In genomic region chr11:69443328-69443727, GRCm38 (mm10) we compare ENCODE assay signal across 12 mouse cellular contexts. TPM values are rescaled to one million over a fixed set of nuclear protein-coding genes. Genes with fewer than 3 reads are reported as not detected.
A peak's percentile ranks its signal among the peaks of the same experiment; 100 is the strongest.
DNase-seq lines count a peak whose midpoint lies in the region; ATAC-seq and TF ChIP-seq lines count a peak whose summit lies in the region.
"Had no signal": no experiment of that assay in that cellular context is flagged by ENCODE, and none has a peak within 500 bp of the region (broad histone marks: within the 10 kb centered on the region; RNA-seq: fewer than 3 reads in every experiment).

No protein-coding gene starts in this region.

- 30% methylated on average over 5 of the region's 5 CpGs for WGBS in heart, adult 2 months
- WGBS in intestine, embryonic 15.5 days = 9% methylated on average over 5 of the region's 5 CpGs

- H3K27ac ChIP-seq in heart, adult 2 months = peak overlapping the region; percentile 48
- peak overlapping the region; percentile 55 for H3K27ac ChIP-seq in intestine, embryonic 15.5 days
- H3K27ac ChIP-seq: liver, embryonic 14.5 days had no signal

- H3K9ac ChIP-seq in heart, adult 2 months (ENCODE audit: low read depth, low read length) = no peak overlapping the region
- no peak overlapping the region for H3K9ac ChIP-seq in intestine, embryonic 15.5 days
- H3K9ac ChIP-seq: liver, embryonic 14.5 days had no signal

- no peaks in the 10 kb centered on the region for H3K9me3 ChIP-seq in intestine, embryonic 15.5 days
- H3K9me3 ChIP-seq: G1E had no signal

- no peak for TF ChIP-seq CTCF in heart, adult 2 months (IDR thresholded peaks at IDR 0.05)

- H3K79me2 ChIP-seq in heart, adult 2 months (replicated peaks; ENCODE audit: control insufficient read depth, insufficient read depth, low read length) = no peaks in the 10 kb centered on the region
- no peaks in the 10 kb centered on the region for H3K79me2 ChIP-seq in myocyte (ENCODE audit: control insufficient read depth, insufficient read depth)

- 0 out of 2 replicates have a peak, but pooled peaks have one; percentile 66 for TF ChIP-seq EP300 in heart, adult 2 months (IDR thresholded peaks at IDR 0.05; ENCODE audit: insufficient read depth, low read depth, low read length)

- peaks cover 4% of the 10 kb centered on the region for H3K4me1 ChIP-seq in heart, adult 2 months (ENCODE audit: control insufficient read depth, insufficient read depth, low read length)
- peaks cover 10% of the 10 kb centered on the region for H3K4me1 ChIP-seq in intestine, embryonic 15.5 days (replicated peaks)

- no peaks in the 10 kb centered on the region for H3K27me3 ChIP-seq in heart, adult 2 months (ENCODE audit: control insufficient read depth, insufficient read depth, low read length)
- H3K27me3 ChIP-seq in intestine, embryonic 15.5 days (replicated peaks) = no peaks in the 10 kb centered on the region
- no peaks in the 10 kb centered on the region for H3K27me3 ChIP-seq in myocyte (ENCODE audit: control insufficient read depth, insufficient read depth, insufficient read length)

- intact Hi-C loops in heart, adult 2 months (cut with DNase I) = no loop called here
- intact Hi-C loops in heart, postnatal 25 days (cut with DNase I) = no loop called here

- no peak overlapping the region for H3ac ChIP-seq in myocyte (ENCODE audit: control insufficient read depth, insufficient read length)

- H3K4me2 ChIP-seq in intestine, embryonic 15.5 days (replicated peaks) = no peak overlapping the region
- H3K4me2 ChIP-seq in myocyte (ENCODE audit: low read depth) = no peak overlapping the region

- DNase-seq in heart, adult 2 months = peak; percentile 42 to 43
- DNase-seq in heart, postnatal 25 days (ENCODE audit: low spot score) = no peak
- peak; percentile 62 for DNase-seq in adrenal gland, postnatal 14 days
- DNase-seq in cerebellum, postnatal 36 days = no peak
- no peak for DNase-seq in thymus, postnatal 10 days (ENCODE audit: low spot score in 2 of 2)
- DNase-seq: cerebellum, adult 8-10 months had no signal

- peak; percentile 94 for ATAC-seq in intestine, embryonic 15.5 days
- ATAC-seq in granulocyte monocyte progenitor cell, adult 5-6 weeks (replicated peaks; ENCODE audit: poor library complexity, severe bottlenecking) = no peak
- ATAC-seq: inflammation-experienced regulatory T-cells, adult 6 months had no signal

- no peak for TF ChIP-seq POLR2A in heart, adult 2 months (IDR thresholded peaks at IDR 0.05; ENCODE audit: insufficient read depth, low read depth, low read length)
- no peak for TF ChIP-seq POLR2A in myocyte (IDR thresholded peaks at IDR 0.05; ENCODE audit: insufficient read length, low read depth)

- H3K36me3 ChIP-seq in heart, adult 2 months (ENCODE audit: control insufficient read depth, insufficient read depth, low read length) = no peaks in the 10 kb centered on the region
- H3K36me3 ChIP-seq in intestine, embryonic 15.5 days = no peaks in the 10 kb centered on the region
- H3K36me3 ChIP-seq in myocyte (ENCODE audit: control insufficient read depth, insufficient read depth) = no peaks in the 10 kb centered on the region
- H3K36me3 ChIP-seq: G1E had no signal

- no peak overlapping the region for H3K4me3 ChIP-seq in heart, adult 2 months
- no peak overlapping the region for H3K4me3 ChIP-seq in intestine, embryonic 15.5 days (replicated peaks)
- H3K4me3 ChIP-seq in myocyte = no peak overlapping the region

TF ChIP-seq in myocyte, 11 proteins besides CTCF, POLR2A, EP300 and RAD21:
- peak; percentile 63 for TF ChIP-seq CEBPB (IDR thresholded peaks at IDR 0.05; ENCODE audit: insufficient read depth, poor library complexity, severe bottlenecking)
- TF ChIP-seq MAX (IDR thresholded peaks at IDR 0.05; ENCODE audit: low read depth) = peak; percentile 68
- peak in 1 of 3 experiments; percentile 1 for TF ChIP-seq MYOD1 (IDR thresholded peaks at IDR 0.05; ENCODE audit: control insufficient read depth in 1 of 3, insufficient read length in 2 of 3, low read depth in 2 of 3)
- no peak for TF ChIP-seq E2F4 (IDR thresholded peaks at IDR 0.05; ENCODE audit: insufficient read depth)
- TF ChIP-seq SRF (IDR thresholded peaks at IDR 0.05; ENCODE audit: control insufficient read depth, insufficient read length, low read depth) = no peak
- no peak for TF ChIP-seq MYOG (IDR thresholded peaks at IDR 0.05; ENCODE audit: control insufficient read depth in 1 of 3, insufficient read depth in 1 of 3, insufficient read length in 2 of 3, low read depth in 2 of 3)
- peak; percentile 62 for TF ChIP-seq USF1 (IDR thresholded peaks at IDR 0.05; ENCODE audit: low read depth)

RNA-seq across cellular contexts. Expression of gene Kdm6b, which starts 29.9 kb away (rescaled TPM):
- total RNA-seq in heart, adult 2 months (2021) = 10 to 100 TPM; 19.7 to 27.8 TPM
- polyA plus RNA-seq in heart, adult 2 months (2012; rRNA removed) = 6.5 and 8.6 TPM in 2 replicates
- 10 to 100 TPM; 25.6 to 30.3 TPM for total RNA-seq in heart, postnatal 25 days (2021)
- total RNA-seq in adrenal gland, postnatal 14 days (2021) = 53.7 and 61.3 TPM in 2 replicates
- 23.7 and 24.3 TPM in 2 replicates for polyA plus RNA-seq in intestine, embryonic 15.5 days (2015; fragmentation: Nextera tagmentation; extraction: Ambion mirVana)
- polyA plus RNA-seq in myocyte (2012; fragmentation: generic; extraction: Trizol) = 31.0 TPM
- total RNA-seq in granulocyte monocyte progenitor cell, adult 5-6 weeks (2014; fragmentation: Nextera tagmentation) = 12.1 and 14.4 TPM in 2 replicates
- total RNA-seq in granulocyte monocyte progenitor cell, adult 5-6 weeks (2017) = 0.99 and 2.8 TPM in 2 replicates

RNA-seq across cellular contexts. Expression of gene Tmem88, which starts 45.3 kb away (rescaled TPM):
- 10 to 100 TPM; 20.4 to 21.4 TPM for total RNA-seq in heart, adult 2 months (2021)
- 61.4 and 66.4 TPM in 2 replicates for polyA plus RNA-seq in heart, adult 2 months (2012; rRNA removed)
- total RNA-seq in heart, postnatal 25 days (2021) = 10 to 100 TPM; 22.5 to 23.7 TPM
- total RNA-seq in adrenal gland, postnatal 14 days (2021) = 29.5 and 30.2 TPM in 2 replicates
- 30.7 and 32.1 TPM in 2 replicates for polyA plus RNA-seq in intestine, embryonic 15.5 days (2015; fragmentation: Nextera tagmentation; extraction: Ambion mirVana)
- 0.16 TPM for polyA plus RNA-seq in myocyte (2012; fragmentation: generic; extraction: Trizol)
- not detected in 2 replicates for total RNA-seq in granulocyte monocyte progenitor cell, adult 5-6 weeks (2014; fragmentation: Nextera tagmentation)
- total RNA-seq in granulocyte monocyte progenitor cell, adult 5-6 weeks (2017) = 0.56 TPM in 1 of 2 replicates, not detected in the other

RNA-seq across cellular contexts. Expression of gene Cyb5d1, which starts 47.9 kb away (rescaled TPM):
- total RNA-seq in heart, adult 2 months (2021) = 10 to 100 TPM; 27.9 to 32.1 TPM
- polyA plus RNA-seq in heart, adult 2 months (2012; rRNA removed) = 19.9 and 29.8 TPM in 2 replicates
- 10 to 100 TPM; 26.1 to 29.3 TPM for total RNA-seq in heart, postnatal 25 days (2021)
- total RNA-seq in adrenal gland, postnatal 14 days (2021) = 34.2 and 42.6 TPM in 2 replicates
- 22.7 and 24.8 TPM in 2 replicates for polyA plus RNA-seq in intestine, embryonic 15.5 days (2015; fragmentation: Nextera tagmentation; extraction: Ambion mirVana)
- 23.0 TPM for polyA plus RNA-seq in myocyte (2012; fragmentation: generic; extraction: Trizol)
- 22.8 and 25.2 TPM in 2 replicates for total RNA-seq in granulocyte monocyte progenitor cell, adult 5-6 weeks (2014; fragmentation: Nextera tagmentation)
- total RNA-seq in granulocyte monocyte progenitor cell, adult 5-6 weeks (2017) = 32.7 and 38.2 TPM in 2 replicates

RNA-seq across cellular contexts. Expression of gene Naa38, which starts 48.0 kb away (rescaled TPM):
- total RNA-seq in heart, adult 2 months (2021) = 100 to 1,000 TPM; 102 to 113 TPM
- polyA plus RNA-seq in heart, adult 2 months (2012; rRNA removed) = 128 and 145 TPM in 2 replicates
- total RNA-seq in heart, postnatal 25 days (2021) = 10 to 100 TPM; 97.5 to 99.2 TPM
- total RNA-seq in adrenal gland, postnatal 14 days (2021) = 124 and 137 TPM in 2 replicates
- 154 and 182 TPM in 2 replicates for polyA plus RNA-seq in intestine, embryonic 15.5 days (2015; fragmentation: Nextera tagmentation; extraction: Ambion mirVana)
- 126 TPM for polyA plus RNA-seq in myocyte (2012; fragmentation: generic; extraction: Trizol)
- total RNA-seq in granulocyte monocyte progenitor cell, adult 5-6 weeks (2014; fragmentation: Nextera tagmentation) = 164 and 170 TPM in 2 replicates
- 112 and 181 TPM in 2 replicates for total RNA-seq in granulocyte monocyte progenitor cell, adult 5-6 weeks (2017)

Comparison
In these comparisons a context has a peak if more than half of its experiments do, and no peak if none do; other contexts are left out.
1. DNase-seq: peak in heart, adult 2 months (2 of 2) and adrenal gland, postnatal 14 days (single experiment); none in heart, postnatal 25 days (single experiment), cerebellum, postnatal 36 days (0 of 2) and thymus, postnatal 10 days (0 of 2).
2. RNA of gene Tmem88, which starts 45.3 kb away (total RNA-seq): 29.5 to 30.2 TPM in adrenal gland, postnatal 14 days, 22.5 to 23.7 TPM in heart, postnatal 25 days and 20.4 to 21.4 TPM in heart, adult 2 months; 0.56 TPM in granulocyte monocyte progenitor cell, adult 5-6 weeks; every median in the first group is over 10 times any median in the second.